Mouse (Mus musculus) layer of hippocampus, adult 9-10 months (tissue): Measurements from ENCODE around the gene Grid2.

Source experiments
- DNase-seq: peaks from one replicate; pipeline ENCODE4 v3.0.0; 2022; ENCODE audit warnings: low spot score

The Grid2 gene

DNA sequence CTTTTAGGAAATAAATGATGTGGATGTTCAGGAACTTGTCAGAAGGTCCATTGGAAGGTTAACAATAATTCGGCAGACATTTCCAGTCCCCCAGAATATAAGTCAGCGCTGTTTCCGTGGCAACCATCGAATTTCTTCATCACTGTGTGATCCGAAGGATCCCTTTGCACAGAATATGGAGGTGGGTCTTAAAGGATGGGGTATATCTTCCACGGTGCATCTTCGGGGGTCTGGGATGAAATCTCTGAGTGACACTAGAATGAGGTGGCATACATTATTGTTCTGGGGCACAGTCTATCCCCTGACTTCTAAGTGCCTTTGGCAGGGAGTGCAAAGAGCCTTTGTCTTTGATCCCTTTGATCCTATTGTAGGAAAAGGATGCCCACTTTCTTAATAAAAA is 808.2 kb downstream of the Grid2 start:
- no peak for DNase-seq

GRCm38 (mm10) chr6:64064704-64065103 is 809.0 kb downstream of the Grid2 start:
- DNase-seq: no peak

DNA sequence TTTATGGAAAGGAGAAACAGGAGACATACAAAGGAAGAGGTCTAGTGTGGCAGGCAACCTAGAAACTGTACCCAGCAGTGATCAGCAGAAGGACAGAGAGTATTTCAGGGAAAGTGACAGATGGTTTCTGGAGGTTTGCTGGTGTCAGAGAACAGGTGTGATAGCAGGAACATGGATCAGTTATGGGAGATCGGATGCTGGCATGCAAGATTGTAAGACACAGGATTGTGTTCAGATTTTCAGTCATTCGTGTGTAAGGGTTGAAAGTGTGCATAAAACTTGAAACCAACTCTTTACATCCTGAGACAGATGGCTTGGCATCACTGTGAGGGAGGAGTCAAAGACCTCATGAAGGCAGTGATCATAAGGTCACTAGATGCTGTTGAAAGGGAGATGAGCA is 817.7 kb downstream of the Grid2 start:
- DNase-seq: no peak

DNA sequence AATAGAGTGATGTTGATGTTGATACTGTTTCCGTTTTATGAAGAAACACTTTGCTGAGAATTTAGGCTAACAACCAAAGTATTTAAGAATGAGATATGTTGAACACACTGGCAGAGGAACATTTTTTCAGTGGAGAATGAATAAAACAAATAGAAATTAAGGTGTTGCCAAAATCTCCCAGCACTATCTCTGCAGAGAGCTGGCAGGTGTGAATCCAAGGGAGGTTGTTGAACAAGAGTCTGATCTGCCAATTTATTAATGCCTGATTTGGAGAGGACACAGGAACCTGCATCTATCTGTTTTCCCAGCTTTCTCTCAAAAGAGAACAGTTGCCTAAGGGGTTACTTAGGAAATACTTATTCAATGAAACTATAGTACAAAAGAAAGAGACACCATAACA is 822.2 kb downstream of the Grid2 start:
- DNase-seq: no peak

DNA sequence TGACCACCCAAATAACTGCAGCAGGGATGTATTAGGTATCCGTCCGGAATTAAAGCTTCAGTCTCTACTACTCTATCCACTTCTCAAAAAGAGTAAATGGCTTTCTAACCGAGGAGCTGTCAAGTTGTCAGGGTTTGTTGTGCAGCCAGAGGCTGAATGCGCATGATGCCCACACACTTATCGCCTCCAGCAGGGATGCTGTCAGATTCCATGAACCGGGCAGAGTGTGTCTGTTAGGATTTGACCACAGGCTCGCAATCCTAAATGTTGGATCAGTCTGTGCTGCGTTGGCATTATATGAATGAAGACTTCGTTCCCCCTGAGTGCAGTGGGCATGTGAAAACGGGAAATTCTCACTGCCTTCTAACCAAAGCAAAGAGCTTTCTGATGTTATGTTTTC is 843.0 kb downstream of the Grid2 start:
- DNase-seq: no peak

- DNase-seq: no peak
Observed at GRCm38 (mm10) chr6:64114594-64114993, 858.9 kb downstream of the Grid2 start.

DNA sequence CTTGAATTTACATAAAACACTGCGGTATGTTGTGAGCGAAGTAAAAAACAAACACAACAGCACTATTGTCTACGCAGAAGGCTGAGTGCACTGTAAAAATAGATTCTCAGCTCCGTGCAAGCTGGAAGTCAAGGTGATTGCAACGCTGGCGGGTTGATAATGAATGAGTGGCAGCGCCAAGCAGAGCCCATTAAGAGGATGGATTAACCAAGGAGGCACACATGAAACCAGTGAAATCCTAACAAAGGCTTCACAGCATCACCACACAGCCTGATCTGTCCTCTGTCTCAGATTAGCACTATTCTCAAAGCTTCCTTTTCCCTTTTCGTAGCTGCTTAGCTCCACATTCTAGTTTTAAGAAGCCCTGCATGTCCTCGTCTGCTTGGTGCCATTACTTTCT is 880.6 kb downstream of the Grid2 start:
- no peak for DNase-seq

DNA sequence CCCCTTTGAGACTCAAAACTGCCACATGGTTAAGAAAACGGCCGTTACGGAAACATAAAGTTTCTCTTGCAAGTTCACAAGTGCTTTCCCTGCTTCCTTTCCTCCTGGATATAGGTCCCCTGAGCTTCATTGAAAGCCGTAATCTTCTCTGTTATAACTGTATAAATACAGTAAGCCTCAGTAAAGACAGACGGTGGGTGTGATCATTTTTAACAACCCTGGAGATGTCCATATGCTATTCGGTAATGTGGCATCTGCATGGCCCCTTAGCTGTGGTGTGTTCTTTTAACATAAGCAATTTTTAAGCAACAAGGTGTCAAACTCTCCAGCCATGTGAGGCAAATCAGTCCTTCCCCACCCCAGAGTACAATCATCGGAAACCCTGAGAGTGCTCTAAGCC is 892.9 kb downstream of the Grid2 start:
- no peak for DNase-seq

DNA sequence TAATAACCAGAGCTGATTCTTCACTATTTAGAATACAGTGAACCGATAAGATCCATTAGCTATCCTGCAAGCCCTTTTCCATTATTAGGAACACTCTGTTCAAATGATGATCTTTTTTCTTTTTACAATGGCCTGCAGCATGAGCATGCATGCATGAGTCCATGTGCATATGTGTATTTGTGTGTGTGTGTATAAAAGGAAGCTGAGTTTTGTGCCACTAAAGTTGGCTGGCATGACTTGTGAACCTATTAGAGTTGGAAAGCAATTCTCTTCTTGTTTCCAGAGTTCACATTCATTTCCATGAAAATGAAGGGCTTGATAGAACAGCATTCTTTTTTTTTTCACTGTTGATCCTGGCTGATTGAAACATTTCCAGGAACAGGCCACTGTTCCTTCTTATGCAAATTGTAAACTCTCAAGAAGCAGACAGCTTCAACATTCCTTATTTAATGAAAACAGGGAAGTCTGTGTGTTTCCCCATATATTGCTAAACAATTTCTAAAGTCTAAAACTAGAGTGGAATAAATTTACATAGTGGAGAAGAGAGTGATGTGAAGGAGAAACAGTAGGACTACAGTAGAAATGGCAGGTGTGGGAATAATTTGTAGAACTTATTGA is 919.4 kb downstream of the Grid2 start:
- DNase-seq: no peak

DNA sequence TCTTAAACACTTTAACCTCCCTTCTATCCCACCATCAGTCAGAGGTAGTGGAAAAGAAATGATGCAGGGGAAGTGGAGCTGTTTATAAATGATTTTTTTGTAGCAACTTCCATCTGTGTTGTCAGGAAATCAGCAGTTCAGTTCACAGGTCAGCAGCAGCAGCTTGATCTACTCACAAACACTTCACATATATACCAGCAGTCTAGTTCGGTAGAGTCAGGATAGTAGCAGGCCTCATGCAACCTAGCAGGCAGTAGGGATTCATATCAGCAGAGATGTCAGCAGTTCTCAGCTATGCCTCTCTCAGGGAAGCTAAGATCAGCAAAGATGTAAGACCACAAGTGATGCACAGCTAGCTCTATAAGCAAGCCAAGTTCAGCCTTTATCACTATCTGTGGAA is 938.0 kb downstream of the Grid2 start:
- DNase-seq: no peak

DNA sequence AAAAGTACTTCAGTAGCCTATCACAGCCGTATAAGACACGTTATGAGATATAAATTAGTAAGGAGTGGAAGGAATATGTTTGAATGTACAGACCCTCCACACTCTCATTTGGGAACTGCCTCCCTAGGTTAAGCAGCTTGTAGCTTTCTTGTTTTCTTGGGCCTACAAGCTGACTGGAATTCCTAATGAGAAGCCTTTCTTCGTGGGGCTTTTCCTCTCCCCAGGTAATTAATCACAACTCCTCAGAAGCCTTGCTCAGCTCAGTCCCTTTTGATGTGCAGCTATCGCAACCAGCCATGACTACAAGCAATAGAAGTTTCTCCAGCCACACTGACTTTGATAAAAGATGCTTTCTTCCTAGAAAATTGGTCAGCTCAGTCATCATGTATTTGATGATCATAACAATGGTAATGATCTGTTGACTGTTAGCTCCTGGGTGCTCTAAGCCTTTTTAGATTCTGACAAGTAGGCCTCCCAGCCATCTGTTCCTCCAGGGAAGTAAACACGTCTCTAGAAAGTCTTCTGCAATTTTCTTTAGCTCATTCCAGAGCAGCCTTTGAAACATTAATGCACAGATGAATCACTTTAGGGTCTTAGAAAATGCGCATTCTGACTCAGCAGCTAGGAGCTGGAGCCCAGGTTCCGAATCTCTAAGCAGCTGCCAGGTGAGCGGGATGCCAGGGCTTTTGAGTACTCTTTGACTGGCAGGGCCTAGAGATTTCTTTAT is 946.9 kb downstream of the Grid2 start:
- no peak for DNase-seq

GRCm38 (mm10) chr6:64236351-64236750 is 980.7 kb downstream of the Grid2 start:
- no peak for DNase-seq

- no peak for DNase-seq
Observed at GRCm38 (mm10) chr6:64240526-64240925, 984.9 kb downstream of the Grid2 start.

- no peak for DNase-seq
Observed at GRCm38 (mm10) chr6:64245951-64246350, 990.3 kb downstream of the Grid2 start.

DNA sequence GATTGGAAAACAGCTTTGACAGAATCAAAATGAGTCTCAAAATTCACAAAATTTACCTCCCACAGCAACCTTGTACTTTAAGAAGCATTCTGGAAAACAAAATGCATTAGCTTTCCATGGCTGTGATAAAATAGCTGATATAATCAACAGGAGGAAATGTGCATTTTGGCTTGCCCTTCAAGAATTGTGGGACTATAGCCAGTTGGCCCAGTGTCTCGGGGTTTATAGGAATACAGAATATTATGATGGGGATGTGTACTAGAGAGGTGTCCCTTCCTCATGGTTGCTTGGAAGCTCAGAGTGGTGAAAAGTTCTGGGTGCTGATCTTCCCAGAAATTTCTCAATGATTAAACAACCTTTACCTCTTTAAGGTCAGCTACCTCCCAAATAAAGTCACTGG is 995.4 kb downstream of the Grid2 start:
- no peak for DNase-seq

DNA sequence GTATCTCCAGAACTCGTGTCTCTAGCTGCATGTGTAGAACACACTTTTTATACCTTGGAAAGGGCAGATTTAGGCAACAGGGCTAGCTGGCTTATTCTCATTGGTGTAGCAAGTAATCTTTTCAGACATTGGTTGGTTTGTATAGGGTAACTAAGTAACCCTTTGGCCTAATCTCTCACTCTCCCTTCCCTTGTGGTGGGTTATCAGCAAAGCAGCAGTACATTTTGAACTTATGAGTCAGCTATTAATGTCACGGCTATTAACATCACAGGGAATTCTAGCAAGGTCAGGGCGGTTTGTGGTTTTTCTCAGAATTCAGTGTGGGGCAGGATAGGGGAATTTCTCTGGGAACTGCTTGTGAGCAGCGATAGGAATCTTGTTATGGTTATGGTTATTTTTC is 1007.8 kb downstream of the Grid2 start:
- no peak for DNase-seq

DNA sequence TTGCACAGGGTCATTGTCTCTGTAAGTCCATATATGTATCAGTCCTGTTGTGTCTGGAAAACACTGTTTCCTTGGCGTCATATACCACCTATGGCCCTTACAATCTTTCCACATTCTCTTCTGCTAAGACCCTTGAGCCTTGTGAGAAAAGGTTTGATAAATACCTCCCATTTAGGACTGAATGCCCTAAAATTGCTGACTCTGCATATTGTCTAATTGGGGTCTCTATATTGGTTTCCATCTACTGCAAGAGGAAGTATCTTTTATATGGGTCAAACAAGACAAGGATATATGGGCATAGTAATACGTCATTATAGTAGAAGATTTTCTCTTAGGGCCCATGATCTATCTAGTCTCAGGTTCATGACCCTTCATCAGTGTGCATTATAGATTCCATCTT is 1008.5 kb downstream of the Grid2 start:
- no peak for DNase-seq

DNA sequence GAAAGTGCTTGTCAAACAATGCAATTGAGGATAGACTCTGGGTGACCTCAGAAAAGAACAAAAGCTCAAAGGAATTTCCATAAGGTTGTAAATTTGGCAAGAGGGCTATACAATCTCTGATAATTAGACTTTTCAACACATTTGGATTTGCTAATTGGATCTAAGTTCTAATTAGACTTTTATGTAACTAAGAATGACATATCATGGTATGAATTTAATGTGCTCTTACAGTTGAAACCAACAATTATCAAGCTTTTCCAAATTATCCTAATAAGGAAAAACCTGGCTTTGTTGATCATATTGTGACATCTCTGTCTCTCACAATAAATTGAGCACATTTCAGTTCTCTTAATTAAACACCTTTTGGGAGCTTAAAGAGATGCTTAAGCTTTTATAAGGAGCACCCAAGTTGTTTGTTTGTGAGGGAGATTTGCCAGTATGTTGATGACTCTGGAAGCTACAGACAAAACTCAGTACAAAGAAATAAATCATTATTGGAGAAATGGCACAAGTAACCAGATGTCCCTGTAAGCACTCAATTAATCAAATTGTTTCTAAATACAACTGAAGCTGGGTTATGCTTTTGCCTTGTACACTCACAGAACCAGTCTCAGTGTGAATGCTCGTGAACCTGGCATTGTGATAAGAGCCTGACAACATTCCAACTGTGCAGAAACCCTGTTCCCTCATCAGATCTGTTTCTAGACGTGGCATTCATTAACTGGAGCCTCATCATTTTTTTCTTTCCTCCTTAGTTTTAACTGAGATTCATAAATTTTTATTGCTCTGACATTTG is 1018.8 kb downstream of the Grid2 start:
- no peak for DNase-seq

- DNase-seq: no peak
Observed at GRCm38 (mm10) chr6:64279927-64280326, 1024.3 kb downstream of the Grid2 start.

DNA sequence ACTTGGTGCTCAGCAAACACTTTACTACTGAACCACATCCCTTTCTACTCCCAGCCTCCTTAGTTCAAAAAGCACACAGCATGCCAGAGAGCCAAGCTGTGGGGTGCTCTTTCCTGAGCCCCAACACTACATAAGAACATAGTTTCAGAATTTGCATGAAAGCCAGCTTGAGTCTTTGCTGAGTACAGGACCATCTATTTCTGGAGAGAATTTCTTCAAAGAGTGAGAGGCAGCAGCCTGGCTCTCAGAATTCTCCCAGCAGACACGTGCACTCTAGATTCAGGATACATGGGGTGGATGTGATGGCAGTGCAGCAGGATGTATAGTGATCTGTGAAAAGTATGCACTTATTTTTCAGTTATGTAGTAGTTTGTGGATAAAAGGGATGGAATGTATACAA is 1038.1 kb downstream of the Grid2 start:
- DNase-seq: no peak

DNA sequence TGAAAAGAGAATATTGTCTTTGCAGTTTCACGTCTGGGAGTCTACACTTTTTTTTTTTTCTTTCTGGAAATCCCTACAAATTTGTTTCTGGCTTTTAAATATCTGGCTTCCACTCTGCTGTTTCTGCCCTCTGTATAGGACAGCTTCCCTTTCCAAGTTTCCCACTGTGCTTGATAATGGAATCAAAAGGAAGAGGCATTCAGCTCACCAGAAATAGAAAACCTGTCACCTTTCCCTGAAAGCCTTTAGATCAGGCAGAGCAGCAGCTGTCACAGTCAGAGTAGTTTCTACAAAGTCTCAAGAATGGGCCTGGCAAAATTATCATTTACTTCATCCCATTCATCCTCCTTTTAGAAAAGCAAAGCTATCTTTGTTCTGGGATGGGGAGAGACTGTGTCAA is 1042.0 kb downstream of the Grid2 start:
- no peak for DNase-seq

DNA sequence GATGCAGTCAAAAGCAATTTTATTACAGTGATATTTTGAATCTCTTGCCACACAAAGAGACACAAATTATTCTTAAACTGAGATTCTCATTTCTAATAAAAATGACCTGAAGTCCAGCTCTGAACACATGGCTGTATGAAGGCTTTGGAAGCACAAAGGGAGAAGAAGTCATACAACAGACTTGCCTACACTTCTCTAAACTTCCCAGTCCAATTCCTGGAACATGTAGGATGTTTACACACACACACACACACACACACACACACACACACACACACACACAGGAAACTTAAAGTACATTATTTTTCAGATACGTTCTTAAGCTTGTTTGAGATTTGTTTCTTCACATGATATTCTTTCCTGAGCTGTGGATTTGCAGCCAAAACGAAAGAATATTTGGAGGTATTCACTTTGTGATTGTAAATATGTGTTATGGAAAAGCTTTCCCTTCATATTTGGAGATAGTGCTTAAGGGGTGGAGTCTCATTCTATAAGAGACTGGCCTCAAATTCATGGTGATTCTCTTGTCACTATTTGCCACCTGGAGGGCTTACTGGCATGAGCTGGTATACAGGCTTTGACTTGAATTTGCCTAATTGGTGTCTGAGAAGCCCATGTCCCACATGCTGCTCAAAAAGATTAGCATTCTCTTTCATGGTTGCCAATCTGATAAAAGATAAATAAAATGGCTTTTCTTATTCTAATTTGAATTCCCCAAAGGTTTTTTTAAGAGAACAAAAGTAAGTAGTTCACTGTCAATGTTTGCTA is 1049.2 kb downstream of the Grid2 start:
- no peak for DNase-seq

- no peak for DNase-seq
Observed at GRCm38 (mm10) chr6:64308631-64309030, 1053.0 kb downstream of the Grid2 start.
